Mouse (Mus musculus) lung, postnatal 10 days (tissue): ENCODE results near the gene Slc16a8.

Source experiments
- DNase-seq: peaks from one replicate; pipeline ENCODE4 v3.0.0; 2021

Gene Slc16a8

DNA sequence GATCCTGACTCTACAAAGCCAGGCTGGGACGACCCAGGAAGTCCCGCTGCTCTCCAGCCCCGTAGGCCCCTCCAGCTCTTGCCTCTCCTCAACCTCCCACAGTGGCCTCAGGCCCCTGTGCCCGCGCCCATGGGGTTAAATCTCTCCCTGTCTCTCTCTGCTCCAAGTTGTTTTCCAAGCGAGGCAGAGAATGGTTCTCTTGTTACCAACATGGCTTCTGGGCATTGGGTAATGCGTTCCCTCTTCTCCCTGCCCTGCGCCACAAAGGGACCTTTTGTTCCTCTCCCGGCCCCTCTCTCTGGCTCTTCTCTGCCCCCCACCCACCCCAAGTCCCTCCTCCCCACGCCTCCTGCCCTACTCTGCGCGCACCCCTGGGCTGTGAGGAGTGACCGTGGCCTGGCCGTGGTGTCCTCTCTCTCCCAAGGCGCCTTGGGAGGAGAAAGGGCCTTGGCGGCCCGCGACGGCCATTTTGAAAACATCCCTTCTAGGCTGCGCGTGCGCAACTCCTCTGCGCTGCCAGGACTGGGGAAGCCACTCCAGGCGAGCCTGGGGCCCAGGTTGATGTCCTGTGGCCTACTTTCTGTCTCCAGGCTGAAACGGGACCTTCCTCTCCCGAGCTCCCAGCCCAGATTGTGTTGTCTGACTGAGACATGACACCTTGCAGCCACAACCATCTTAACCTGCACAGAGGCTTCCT, 41.7 kb downstream of the Slc16a8 start:
- DNase-seq = no peak

DNA sequence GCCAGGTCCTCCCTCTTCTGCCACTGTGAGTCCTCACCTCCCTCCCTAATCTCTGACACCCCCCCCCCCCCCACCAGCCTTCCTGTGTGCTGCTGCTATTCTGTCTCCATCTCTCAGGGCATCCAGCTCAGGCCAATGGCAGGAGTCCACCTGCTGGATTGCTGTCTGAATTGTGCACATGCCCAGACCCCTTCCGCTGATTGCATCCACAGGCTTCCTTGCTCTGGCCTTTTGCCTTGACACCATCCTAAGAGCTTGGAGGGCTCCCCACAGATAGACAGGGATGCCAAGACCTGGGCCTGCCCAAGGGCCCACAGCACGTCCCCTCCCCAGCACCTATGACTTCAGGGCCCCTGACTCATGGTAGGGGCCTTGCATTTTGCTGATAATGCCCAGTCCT, 44.2 kb downstream of the Slc16a8 start:
- DNase-seq = no peak

DNA sequence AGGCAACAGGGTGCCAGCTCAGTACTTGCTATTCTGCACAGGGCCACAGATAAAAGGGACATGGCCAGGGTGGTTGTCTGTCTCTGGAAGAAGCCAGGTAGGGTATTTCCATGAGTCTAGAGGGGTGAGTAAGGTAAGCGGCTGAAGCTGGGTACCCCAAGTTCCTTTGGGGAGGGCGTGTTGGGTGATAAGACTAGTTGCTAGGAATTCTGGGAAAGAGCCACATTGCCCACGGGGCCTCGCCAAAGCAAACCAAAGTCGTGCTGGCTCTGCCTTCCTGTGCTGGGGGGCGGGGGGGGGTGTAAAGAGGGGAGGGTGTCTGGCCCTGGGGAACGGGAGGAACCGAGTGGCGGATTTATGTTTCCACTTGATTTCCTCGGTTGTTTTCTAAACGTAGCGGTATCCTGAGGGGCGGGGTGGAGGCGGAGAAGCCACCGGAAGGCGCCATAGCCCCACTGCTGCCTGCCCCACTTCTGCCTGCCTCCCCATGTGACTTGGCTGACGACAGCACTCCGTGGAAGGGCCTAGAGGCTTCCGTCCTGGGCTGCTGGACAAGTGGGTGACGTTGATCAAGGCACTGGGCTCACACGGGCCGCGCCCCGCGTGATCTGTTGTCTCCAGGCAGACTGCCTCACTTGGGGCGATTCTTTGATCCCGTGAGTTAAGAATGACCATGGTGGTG, 45.7 kb downstream of the Slc16a8 start:
- peak; percentile 67 for DNase-seq

DNA sequence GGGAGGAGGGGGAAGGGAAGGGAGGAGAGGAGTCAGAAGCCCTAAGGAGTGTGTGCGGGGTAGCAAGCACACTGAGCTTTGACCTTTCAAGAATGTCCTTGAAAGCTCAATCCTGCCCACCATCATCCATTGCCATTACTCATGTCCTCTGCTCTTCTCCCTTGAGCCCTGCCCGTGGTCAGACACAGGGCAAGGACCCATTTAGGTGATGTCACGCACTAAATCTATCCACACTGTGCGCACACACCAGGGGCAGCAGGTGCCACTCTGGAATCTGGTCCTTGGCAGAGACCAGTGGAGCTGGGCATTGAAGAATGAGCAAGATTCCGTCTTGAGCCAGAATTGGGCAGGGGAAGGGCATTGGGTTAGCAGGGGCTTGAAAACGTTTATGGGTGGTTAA, 46.4 kb downstream of the Slc16a8 start:
- no peak for DNase-seq

DNA sequence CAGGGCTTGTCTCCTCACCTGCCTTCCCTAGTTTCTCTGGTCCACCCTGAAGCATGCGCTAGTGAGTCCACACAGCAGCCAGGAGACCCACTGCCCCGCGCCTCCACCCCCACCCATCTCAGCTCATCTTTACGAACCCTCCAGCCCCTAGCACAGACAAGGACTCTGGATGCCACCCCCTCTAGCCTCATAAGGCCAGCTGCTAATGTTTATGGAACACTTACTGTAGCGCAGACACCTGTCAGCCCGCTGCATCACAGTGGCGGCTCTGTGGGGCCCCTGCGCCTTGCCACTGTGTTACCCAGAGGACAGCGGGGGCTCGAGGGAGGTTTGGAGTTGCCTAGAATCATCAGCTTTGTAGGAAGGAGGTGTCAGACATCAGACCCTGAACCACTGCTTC, 52.0 kb downstream of the Slc16a8 start:
- DNase-seq = no peak

DNA sequence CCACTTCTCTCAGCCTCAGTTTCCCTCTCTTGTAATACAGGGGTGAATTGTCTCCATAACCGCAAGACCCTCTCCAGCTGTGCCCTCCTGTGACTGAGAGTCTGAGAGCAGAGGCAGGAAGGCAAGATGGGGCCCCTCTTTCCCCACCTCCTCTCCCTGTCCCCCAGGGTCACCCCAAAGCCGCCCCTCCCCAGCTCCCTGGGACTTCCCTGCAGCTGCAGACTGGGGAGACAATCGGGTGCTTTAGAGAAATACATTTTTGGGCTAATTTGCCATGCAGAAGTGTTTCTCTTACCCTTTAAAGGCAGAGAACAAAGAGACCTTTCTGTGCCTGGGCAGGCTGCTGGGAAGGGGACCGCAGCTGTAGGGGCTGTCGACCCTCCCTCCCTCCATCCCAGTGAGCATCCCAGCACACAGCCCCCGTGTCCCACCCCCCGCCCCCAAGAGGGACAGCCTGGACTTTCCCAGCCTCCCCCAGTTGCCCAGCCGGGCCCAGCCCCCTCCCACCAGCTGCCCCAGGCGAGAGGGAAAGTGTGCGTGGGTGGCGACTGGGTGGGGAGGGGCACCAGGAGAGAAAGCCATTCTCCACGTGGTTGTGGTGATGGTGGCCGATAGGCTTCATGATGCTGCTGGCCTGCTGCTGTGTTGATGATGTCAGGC, 52.9 kb downstream of the Slc16a8 start:
- no peak for DNase-seq
